Mouse (Mus musculus): ENCODE results near the gene Mob1b.

DNA sequence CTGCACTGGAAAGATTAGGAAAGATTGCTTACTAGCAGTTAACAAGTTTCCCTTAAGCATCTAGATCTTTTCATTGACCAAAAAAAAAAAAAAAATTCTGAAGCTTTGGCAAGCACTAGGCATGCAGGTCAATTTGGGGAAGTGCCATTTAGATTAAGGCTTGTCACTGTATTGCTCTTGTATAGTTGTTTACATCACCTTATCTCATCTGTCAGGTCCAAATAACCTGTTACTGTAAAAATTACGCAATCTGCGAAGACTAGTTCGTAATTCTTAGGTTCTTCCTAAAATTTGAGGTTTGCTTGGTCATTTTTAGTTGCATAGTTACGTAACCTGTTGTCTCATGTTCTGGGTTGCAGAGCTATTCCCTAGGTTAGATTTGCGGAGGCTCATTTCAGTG is 46.2 kb downstream of the Mob1b start:
- TF ChIP-seq CTCF (IDR thresholded peaks at IDR 0.05; ENCODE audit: borderline replicate concordance, insufficient read depth, low read length) (no peak), POLR2A (IDR thresholded peaks at IDR 0.05; ENCODE audit: low read depth, low read length) (no peak)
